Mouse (Mus musculus): ENCODE data around the gene Gm28043. TPM values are rescaled to one million over a fixed set of nuclear protein-coding genes. Genes with fewer than 3 reads are reported as not detected.

Gene Gm28043
- polyA plus RNA-seq, 1 experiment from 2014 or later = 2.1 TPM

GRCm38 (mm10) chr17:29640971-29641370, 26.3 kb downstream of the Gm28043 start:
- WGBS = 78% methylated on average over 11 of the region's 11 CpGs
- no peaks in the 10 kb centered on the region for H3K9me3 ChIP-seq (ENCODE audit: control insufficient read depth, low read length)
- H3K4me3 ChIP-seq (ENCODE audit: control insufficient read depth in 1 of 2, insufficient read depth in 1 of 2, low read depth in 1 of 2, low read length in 2 of 2) = no peak overlapping the region
- peak overlapping the region; percentile 14 to 16; a peak in 1 of 4 replicates for H3K27ac ChIP-seq (replicated peaks in 1 of 2; ENCODE audit: control insufficient read depth in 1 of 2, insufficient read depth in 1 of 2, low read depth in 2 of 2, low read length in 2 of 2)
- peaks cover 14 to 26% of the 10 kb centered on the region in 2 experiments for H3K4me1 ChIP-seq (ENCODE audit: control insufficient read depth in 2 of 2, insufficient read depth in 2 of 2, low read length in 2 of 2)
- no peak overlapping the region for H3K4me2 ChIP-seq (ENCODE audit: low read length)
- peaks cover 65% of the 10 kb centered on the region for H3K36me3 ChIP-seq (ENCODE audit: control insufficient read depth, insufficient read depth, low read length)
- no peak overlapping the region for H3K9ac ChIP-seq (ENCODE audit: low read length)
- H3K27me3 ChIP-seq (ENCODE audit: control insufficient read depth, insufficient read depth, low read length) = no peaks in the 10 kb centered on the region
- ATAC-seq (ENCODE audit: insufficient number of reproducible peaks, insufficient read depth, low FRiP score, low read depth) = no peak

DNA sequence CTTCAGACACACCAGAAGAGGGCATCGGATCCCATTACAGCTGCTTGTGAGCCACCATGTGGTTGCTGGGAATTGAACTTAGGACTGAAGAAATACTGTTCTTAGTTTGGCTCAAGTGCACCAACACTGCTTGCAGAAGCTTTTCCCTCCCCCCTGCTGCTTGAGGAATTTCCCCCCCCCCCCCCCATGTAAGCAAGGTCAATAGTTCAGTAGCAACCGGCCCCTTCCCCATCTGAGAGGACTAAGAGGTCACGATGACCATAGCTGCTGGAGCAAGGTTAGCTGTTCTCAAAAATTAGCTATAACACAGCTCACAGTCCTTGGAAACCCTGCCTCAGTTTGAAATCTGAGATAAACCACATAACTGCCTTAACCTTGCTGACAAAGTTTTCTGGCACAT, 27.5 kb downstream of the Gm28043 start:
- peaks cover 56% of the 10 kb centered on the region for H3K36me3 ChIP-seq (ENCODE audit: control insufficient read depth, insufficient read depth, low read length)
- 60% methylated on average over 3 of the region's 3 CpGs for WGBS
- no peak overlapping the region for H3K4me2 ChIP-seq (ENCODE audit: low read length)
- no peak overlapping the region for H3K27ac ChIP-seq (replicated peaks in 1 of 2; ENCODE audit: control insufficient read depth in 1 of 2, insufficient read depth in 1 of 2, low read depth in 2 of 2, low read length in 2 of 2)
- ATAC-seq (ENCODE audit: insufficient number of reproducible peaks, insufficient read depth, low FRiP score, low read depth) = no peak
- no peak overlapping the region for H3K9ac ChIP-seq (ENCODE audit: low read length)
- H3K4me3 ChIP-seq (ENCODE audit: control insufficient read depth in 1 of 2, insufficient read depth in 1 of 2, low read depth in 1 of 2, low read length in 2 of 2) = no peak overlapping the region
- no peaks in the 10 kb centered on the region for H3K27me3 ChIP-seq (ENCODE audit: control insufficient read depth, insufficient read depth, low read length)
- peaks cover 14 to 18% of the 10 kb centered on the region in 2 experiments for H3K4me1 ChIP-seq (ENCODE audit: control insufficient read depth in 2 of 2, insufficient read depth in 2 of 2, low read length in 2 of 2)
- H3K9me3 ChIP-seq (ENCODE audit: control insufficient read depth, low read length) = no peaks in the 10 kb centered on the region

DNA sequence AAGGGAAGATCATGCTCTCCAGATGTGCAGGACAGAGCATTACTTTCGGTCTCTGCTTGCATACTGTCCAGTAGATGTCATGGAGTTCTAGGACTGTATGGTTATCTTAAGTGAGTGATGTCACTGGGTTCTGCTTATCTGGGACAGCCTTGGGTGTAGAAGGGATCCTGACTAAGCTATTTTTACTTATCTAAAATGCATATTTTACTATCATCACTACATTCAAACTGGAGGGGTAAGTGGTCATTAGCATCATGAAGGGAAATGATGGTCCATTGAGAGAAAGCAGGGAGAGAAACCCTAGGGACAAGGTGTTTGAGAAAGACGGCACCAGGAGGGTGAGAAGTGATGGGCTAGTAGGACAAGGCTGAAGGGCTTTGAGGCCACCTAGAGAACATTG, 43.6 kb downstream of the Gm28043 start:
- ATAC-seq (ENCODE audit: insufficient number of reproducible peaks, insufficient read depth, low FRiP score, low read depth) = no peak
- Histone ChIP-seq H3K27me3 (ENCODE audit: control insufficient read depth, insufficient read depth, low read length) (no peaks in the 10 kb centered on the region), H3K9me3 (ENCODE audit: control insufficient read depth, low read length) (no peaks in the 10 kb centered on the region), H3K36me3 (ENCODE audit: control insufficient read depth, insufficient read depth, low read length) (peaks cover 4% of the 10 kb centered on the region), H3K9ac (ENCODE audit: low read length) (no peak overlapping the region), H3K4me2 (ENCODE audit: low read length) (no peak overlapping the region), H3K4me1 (ENCODE audit: control insufficient read depth in 2 of 2, insufficient read depth in 2 of 2, low read length in 2 of 2) (peaks cover 2 to 9% of the 10 kb centered on the region in 2 experiments), H3K4me3 (ENCODE audit: control insufficient read depth in 1 of 2, insufficient read depth in 1 of 2, low read depth in 1 of 2, low read length in 2 of 2) (no peak overlapping the region), H3K27ac (replicated peaks in 1 of 2; ENCODE audit: control insufficient read depth in 1 of 2, insufficient read depth in 1 of 2, low read depth in 2 of 2, low read length in 2 of 2) (no peak overlapping the region)
- 23% methylated on average over 2 of the region's 2 CpGs for WGBS

GRCm38 (mm10) chr17:29660076-29660761, 45.5 kb downstream of the Gm28043 start, which contains the start of gene Cmtr1:
TSS of gene Cmtr1 (plus strand) at chr17:29660595.
- peak; percentile 98 for ATAC-seq (ENCODE audit: insufficient number of reproducible peaks, insufficient read depth, low FRiP score, low read depth)
- peak within 1 kb of the TSS; percentile 97 for H3K9ac ChIP-seq (ENCODE audit: low read length)
- WGBS = 1% methylated on average over 41 of the region's 41 CpGs

GRCm38 (mm10) chr17:29660762-29661391, 46.2 kb downstream of the Gm28043 start:
- Histone ChIP-seq H3K27me3 (ENCODE audit: control insufficient read depth, insufficient read depth, low read length) (no peaks in the 10 kb centered on the region), H3K4me2 (ENCODE audit: low read length) (peak overlapping the region; percentile 74), H3K9ac (ENCODE audit: low read length) (peak overlapping the region; percentile 97), H3K36me3 (ENCODE audit: control insufficient read depth, insufficient read depth, low read length) (peaks cover 29% of the 10 kb centered on the region), H3K4me1 (ENCODE audit: control insufficient read depth in 2 of 2, insufficient read depth in 2 of 2, low read length in 2 of 2) (peaks cover 2 to 9% of the 10 kb centered on the region in 2 experiments), H3K27ac (replicated peaks in 1 of 2; ENCODE audit: control insufficient read depth in 1 of 2, insufficient read depth in 1 of 2, low read depth in 2 of 2, low read length in 2 of 2) (peak overlapping the region; percentile 95 to 96), H3K9me3 (ENCODE audit: control insufficient read depth, low read length) (no peaks in the 10 kb centered on the region), H3K4me3 (ENCODE audit: control insufficient read depth in 1 of 2, insufficient read depth in 1 of 2, low read depth in 1 of 2, low read length in 2 of 2) (peak overlapping the region; percentile 95)
- peak; percentile 40 for ATAC-seq (ENCODE audit: insufficient number of reproducible peaks, insufficient read depth, low FRiP score, low read depth)
- under 1% methylated on average over 41 of the region's 41 CpGs for WGBS

More at GRCm38 (mm10) chr17:29660076-29660761, 45.5 kb downstream of the Gm28043 start, which contains the start of gene Cmtr1:
- Histone ChIP-seq H3K36me3 (ENCODE audit: control insufficient read depth, insufficient read depth, low read length) (peaks cover 23% of the 10 kb centered on the region), H3K4me1 (ENCODE audit: control insufficient read depth in 2 of 2, insufficient read depth in 2 of 2, low read length in 2 of 2) (peaks cover 2 to 9% of the 10 kb centered on the region in 2 experiments), H3K9me3 (ENCODE audit: control insufficient read depth, low read length) (no peaks in the 10 kb centered on the region), H3K27me3 (ENCODE audit: control insufficient read depth, insufficient read depth, low read length) (no peaks in the 10 kb centered on the region), H3K4me2 (ENCODE audit: low read length) (peak within 1 kb of the TSS; percentile 74), H3K27ac (replicated peaks in 1 of 2; ENCODE audit: control insufficient read depth in 1 of 2, insufficient read depth in 1 of 2, low read depth in 2 of 2, low read length in 2 of 2) (peak within 1 kb of the TSS; percentile 95 to 96), H3K4me3 (ENCODE audit: control insufficient read depth in 1 of 2, insufficient read depth in 1 of 2, low read depth in 1 of 2, low read length in 2 of 2) (peak within 1 kb of the TSS; percentile 95)

- Histone ChIP-seq H3K9ac (ENCODE audit: low read length) (no peak overlapping the region), H3K4me1 (ENCODE audit: control insufficient read depth in 2 of 2, insufficient read depth in 2 of 2, low read length in 2 of 2) (peaks cover 2 to 9% of the 10 kb centered on the region in 2 experiments), H3K36me3 (ENCODE audit: control insufficient read depth, insufficient read depth, low read length) (peaks cover 40% of the 10 kb centered on the region), H3K27ac (replicated peaks in 1 of 2; ENCODE audit: control insufficient read depth in 1 of 2, insufficient read depth in 1 of 2, low read depth in 2 of 2, low read length in 2 of 2) (no peak overlapping the region), H3K4me3 (ENCODE audit: control insufficient read depth in 1 of 2, insufficient read depth in 1 of 2, low read depth in 1 of 2, low read length in 2 of 2) (no peak overlapping the region), H3K9me3 (ENCODE audit: control insufficient read depth, low read length) (no peaks in the 10 kb centered on the region), H3K27me3 (ENCODE audit: control insufficient read depth, insufficient read depth, low read length) (no peaks in the 10 kb centered on the region), H3K4me2 (ENCODE audit: low read length) (no peak overlapping the region)
- no peak for ATAC-seq (ENCODE audit: insufficient number of reproducible peaks, insufficient read depth, low FRiP score, low read depth)
- 92% methylated on average over 6 of the region's 6 CpGs for WGBS
Observed at GRCm38 (mm10) chr17:29662145-29662544, 47.5 kb downstream of the Gm28043 start.

DNA sequence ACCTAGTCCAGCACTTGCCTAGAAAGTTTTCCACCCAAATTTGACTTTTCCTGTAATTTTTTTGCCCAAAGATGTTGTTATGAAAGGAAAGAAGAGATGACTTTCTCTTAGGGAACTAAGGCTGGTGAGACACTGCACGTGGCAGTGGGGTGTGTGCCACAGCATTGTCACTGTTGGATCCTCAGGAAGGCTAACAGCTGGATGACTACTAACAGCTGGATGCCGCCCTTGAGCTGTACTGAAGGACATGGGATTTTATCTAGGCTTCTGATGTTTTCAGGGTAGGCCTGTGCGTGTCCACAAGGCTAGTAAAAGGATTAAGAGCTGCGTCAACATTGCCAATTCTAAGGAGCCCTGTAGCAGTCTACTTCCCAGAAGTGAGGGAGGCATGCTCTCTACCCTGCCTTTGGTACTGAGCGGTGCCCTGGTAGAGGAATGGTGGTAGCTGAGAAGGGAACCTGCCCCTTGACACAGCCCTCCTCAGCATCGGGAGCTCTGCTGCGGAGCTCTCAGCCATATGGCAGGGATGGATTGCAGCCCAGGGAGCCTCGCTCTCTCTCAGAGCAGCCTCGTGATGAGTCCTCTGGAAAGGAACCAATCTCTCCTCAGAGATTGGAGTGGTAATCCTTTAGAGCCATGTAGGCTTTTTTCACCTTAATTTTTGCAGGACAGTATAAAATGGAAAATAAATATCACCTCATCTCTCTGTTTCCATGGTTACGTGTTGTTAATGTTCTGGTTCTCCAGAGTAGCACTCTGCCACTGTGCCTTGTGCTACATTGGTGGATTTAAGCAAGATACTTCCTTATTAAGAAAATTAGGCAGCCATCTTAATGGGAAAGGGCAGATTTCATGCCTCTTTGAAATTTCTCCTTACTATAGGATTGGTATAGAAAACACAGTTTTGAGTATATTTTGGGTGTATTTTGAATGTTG, 53.6 kb downstream of the Gm28043 start:
- Histone ChIP-seq H3K4me1 (ENCODE audit: control insufficient read depth in 2 of 2, insufficient read depth in 2 of 2, low read length in 2 of 2) (no peaks in the 10 kb centered on the region), H3K36me3 (ENCODE audit: control insufficient read depth, insufficient read depth, low read length) (peaks cover 57% of the 10 kb centered on the region), H3K27me3 (ENCODE audit: control insufficient read depth, insufficient read depth, low read length) (no peaks in the 10 kb centered on the region), H3K4me2 (ENCODE audit: low read length) (no peak overlapping the region), H3K27ac (replicated peaks in 1 of 2; ENCODE audit: control insufficient read depth in 1 of 2, insufficient read depth in 1 of 2, low read depth in 2 of 2, low read length in 2 of 2) (no peak overlapping the region), H3K4me3 (ENCODE audit: control insufficient read depth in 1 of 2, insufficient read depth in 1 of 2, low read depth in 1 of 2, low read length in 2 of 2) (no peak overlapping the region), H3K9ac (ENCODE audit: low read length) (no peak overlapping the region), H3K9me3 (ENCODE audit: control insufficient read depth, low read length) (no peaks in the 10 kb centered on the region)
- 74% methylated on average over 10 of the region's 10 CpGs for WGBS
- no peak for ATAC-seq (ENCODE audit: insufficient number of reproducible peaks, insufficient read depth, low FRiP score, low read depth)

All from heart, embryonic 14.5 days (tissue).